Comparison of ENCODE assay signal across 14 mouse cellular contexts in genomic region chr16:35686491-35686890, GRCm38 (mm10).
DNase-seq lines count a peak whose midpoint lies in the region; ATAC-seq and TF ChIP-seq lines count a peak whose summit lies in the region.
"Had no signal": no experiment of that assay in that cellular context is flagged by ENCODE, and none has a peak within 500 bp of the region (broad histone marks: within the 10 kb centered on the region; RNA-seq: fewer than 3 reads in every experiment).

No protein-coding gene starts in this region.

- WGBS in thymus, adult 2 months, result 91% methylated on average over 7 of the region's 7 CpGs

- H3K4me1 ChIP-seq in thymus, adult 2 months (replicated peaks; ENCODE audit: control insufficient read depth, insufficient read depth, low read length), result 0 out of 2 replicates have a peak, but pooled peaks cover 2% of the 10 kb centered on the region

- ATAC-seq in erythroid progenitor cell, adult 5-6 weeks (replicated peaks; ENCODE audit: low FRiP score, poor library complexity, severe bottlenecking), result no peak

- no peak overlapping the region for H3K4me3 ChIP-seq in thymus, adult 2 months (ENCODE audit: control insufficient read depth, insufficient read depth, low read length)
- H3K4me3 ChIP-seq: hindbrain, embryonic 15.5 days; limb, embryonic 15.5 days; neural tube, embryonic 15.5 days had no signal

- H3K27me3 ChIP-seq in thymus, adult 2 months (ENCODE audit: control insufficient read depth, insufficient read depth, low read length), result no peaks in the 10 kb centered on the region
- H3K27me3 ChIP-seq: hindbrain, embryonic 15.5 days; limb, embryonic 15.5 days; neural tube, embryonic 15.5 days had no signal

- no peak for TF ChIP-seq POLR2A in thymus, adult 2 months (IDR thresholded peaks at IDR 0.05; ENCODE audit: control insufficient read depth, extremely low read depth, insufficient read depth, low read length, poor library complexity)

- no peak for TF ChIP-seq CTCF in thymus, adult 2 months (IDR thresholded peaks at IDR 0.05; ENCODE audit: borderline replicate concordance, control insufficient read depth, extremely low read depth, insufficient read depth, low read length, poor library complexity)

- H3K27ac ChIP-seq in thymus, adult 2 months (ENCODE audit: control insufficient read depth, insufficient read depth, low read length), result no peak overlapping the region
- H3K27ac ChIP-seq: hindbrain, embryonic 15.5 days; limb, embryonic 15.5 days; neural tube, embryonic 15.5 days had no signal

- DNase-seq in heart, postnatal 4 days, result peak; percentile 12
- DNase-seq in heart, adult 9 months (ENCODE audit: low spot score in 2 of 2), result no peak
- DNase-seq in right cerebral cortex, postnatal 4 days, result peak; percentile 52
- DNase-seq in right cerebral cortex, postnatal 14 days, result no peak
- DNase-seq in cerebellum, adult 11-12 months, result peak; percentile 28
- no peak for DNase-seq in testis, postnatal 10 days (ENCODE audit: low spot score)
- no peak for DNase-seq in thymus, adult 2 months
- DNase-seq: kidney, adult 8-10 months; lung, embryonic 14.5 days; right cerebral cortex, adult 18-20 months had no signal

- no peaks in the 10 kb centered on the region for H3K36me3 ChIP-seq in thymus, adult 2 months (ENCODE audit: control insufficient read depth, insufficient read depth, low read length)
- H3K36me3 ChIP-seq: hindbrain, embryonic 15.5 days; limb, embryonic 15.5 days; neural tube, embryonic 15.5 days had no signal

Comparison
In these comparisons a context has a peak if more than half of its experiments do, and no peak if none do; other contexts are left out.
1. DNase-seq: peak in heart, postnatal 4 days (single experiment), right cerebral cortex, postnatal 4 days (single experiment) and cerebellum, adult 11-12 months (single experiment); none in heart, adult 9 months (0 of 2), right cerebral cortex, postnatal 14 days (single experiment), testis, postnatal 10 days (single experiment) and thymus, adult 2 months (single experiment).